Mouse (Mus musculus) lung, postnatal 0 days (tissue): ENCODE measurements around the gene Kcnj3. TPM values are rescaled to one million over a fixed set of nuclear protein-coding genes. Genes with fewer than 3 reads are reported as not detected.

Experiments used
- ATAC-seq: fragments of 200-750 bp; cut with Nextera tagmentation; 2 replicates; pipeline ENCODE4 v1.8.0; 2017; ENCODE audit warnings: moderate library complexity
- DNase-seq: peaks from one replicate; pipeline ENCODE4 v3.0.0-alpha.2; 2016; ENCODE audit warnings: low spot score
- H3K27ac ChIP-seq: fragments of 300-500 bp; sonication (generic); 2 replicates; pipeline ENCODE4 v1.5.1; 2014; ENCODE audit warnings: antibody characterized with exemption, mild to moderate bottlenecking, low read length, mixed read lengths
- H3K27me3 ChIP-seq: fragments of 300-500 bp; sonication (generic); replicated peaks from 2 replicates; pipeline ENCODE4 v1.6.1; 2014; ENCODE audit warnings: low read length, mixed read lengths; ENCODE audit not compliant: insufficient read depth
- H3K36me3 ChIP-seq: fragments of 300-500 bp; sonication (generic); 2 replicates; pipeline ENCODE4 v1.6.1; 2014; ENCODE audit warnings: low read length, mixed read lengths; ENCODE audit not compliant: insufficient read depth
- H3K4me1 ChIP-seq: fragments of 300-500 bp; sonication (generic); 2 replicates; pipeline ENCODE4 v1.6.1; 2014; ENCODE audit warnings: antibody characterized with exemption, low read depth, low read length, mixed read lengths; ENCODE audit not compliant: insufficient read depth
- H3K4me2 ChIP-seq: fragments of 300-500 bp; sonication (generic); replicated peaks from 2 replicates; pipeline ENCODE4 v1.6.1; 2014; ENCODE audit warnings: low read depth, mild to moderate bottlenecking, low read length, moderate library complexity, mixed read lengths
- H3K4me3 ChIP-seq: fragments of 300-500 bp; sonication (generic); 2 replicates; pipeline ENCODE4 v1.5.1; 2014; ENCODE audit warnings: low read depth, low read length
- H3K9ac ChIP-seq: fragments of 300-500 bp; sonication (generic); replicated peaks from 2 replicates; pipeline ENCODE4 v1.6.1; 2014; ENCODE audit warnings: low read depth, mild to moderate bottlenecking
- H3K9me3 ChIP-seq: fragments of 300-500 bp; sonication (generic); 2 replicates; pipeline ENCODE4 v1.6.1; 2016; ENCODE audit warnings: low read length, mixed read lengths
- CTCF ChIP-seq: IDR thresholded peaks from 2 replicates; pipeline ENCODE4 v1.5.1; 2016; ENCODE audit warnings: antibody characterized with exemption, mild to moderate bottlenecking
- EP300 ChIP-seq: IDR thresholded peaks from 2 replicates; pipeline ENCODE4 v1.6.1; 2016; ENCODE audit warnings: antibody characterized with exemption, mild to moderate bottlenecking, control low read depth
- WGBS: fragments of 180-500 bp; shearing (Covaris S2); extraction: QIAGEN DNeasy Blood & Tissue Kit; methylation state at CpG from one replicate; pipeline ENCODE4 v1.1.7; 2014; 5-methylcytosine and 5-hydroxymethylcytosine counted together
- polyA plus RNA-seq: library from polyadenylated mRNA; unstranded; fragments of >200 nt; fragmentation: Nextera tagmentation; extraction: Ambion mirVana; gene quantifications from 2 replicates; pipeline ENCODE4 v1.2.1, GENCODE M21; 2015

Kcnj3 gene
- polyA plus RNA-seq = 0.11 and 0.21 TPM in 2 replicates

GRCm38 (mm10) chr2:55435721-55436260 lies at the start of gene Kcnj3:
TSS of gene Kcnj3 (plus strand) at chr2:55435970.
- ATAC-seq (no peak), DNase-seq (no peak)
- Histone ChIP-seq H3K9ac (no peak within 1 kb of the TSS), H3K4me2 (0 out of 2 replicates have a peak within 1 kb of the TSS, but pooled peaks have one; percentile 42), H3K9me3 (no peaks in the 10 kb centered on the region), H3K4me3 (0 out of 2 replicates have a peak within 1 kb of the TSS, but pooled peaks have one; percentile 10), H3K36me3 (no peaks in the 10 kb centered on the region), H3K27ac (no peak within 1 kb of the TSS), H3K27me3 (peaks cover 8% of the 10 kb centered on the region; the same call in 1 of the 2 replicates), H3K4me1 (no peaks in the 10 kb centered on the region; the same call in 1 of the 2 replicates)
- WGBS = 4% methylated on average over 20 of the region's 20 CpGs
- TF ChIP-seq EP300 = no peak

- Histone ChIP-seq H3K27me3 (no peaks in the 10 kb centered on the region), H3K36me3 (no peaks in the 10 kb centered on the region), H3K4me1 (no peaks in the 10 kb centered on the region), H3K9me3 (no peaks in the 10 kb centered on the region), H3K4me3 (no peak overlapping the region), H3K4me2 (no peak overlapping the region), H3K9ac (no peak overlapping the region), H3K27ac (no peak overlapping the region)
- DNase-seq (no peak), ATAC-seq (no peak)
- TF ChIP-seq EP300 (no peak), CTCF (no peak)
- WGBS = 70% methylated on average over 3 of the region's 3 CpGs
Measured at GRCm38 (mm10) chr2:55390330-55390989, 45.3 kb upstream of the Kcnj3 start.

- TF ChIP-seq EP300 (no peak), CTCF (no peak)
- Histone ChIP-seq H3K9ac (no peak overlapping the region), H3K36me3 (no peaks in the 10 kb centered on the region), H3K27me3 (no peaks in the 10 kb centered on the region), H3K9me3 (no peaks in the 10 kb centered on the region), H3K27ac (no peak overlapping the region), H3K4me1 (no peaks in the 10 kb centered on the region), H3K4me2 (no peak overlapping the region), H3K4me3 (no peak overlapping the region)
- no peak for ATAC-seq
- 63% methylated on average over 1 of the region's 1 CpGs for WGBS
- no peak for DNase-seq
Measured at GRCm38 (mm10) chr2:55405307-55405706, 30.5 kb upstream of the Kcnj3 start.

GRCm38 (mm10) chr2:55427633-55428032 lies 8.1 kb upstream of the Kcnj3 start:
- Histone ChIP-seq H3K9me3 (no peaks in the 10 kb centered on the region), H3K27ac (no peak overlapping the region), H3K4me1 (no peaks in the 10 kb centered on the region), H3K9ac (no peak overlapping the region), H3K36me3 (no peaks in the 10 kb centered on the region), H3K4me3 (no peak overlapping the region), H3K27me3 (no peaks in the 10 kb centered on the region), H3K4me2 (no peak overlapping the region)
- ATAC-seq = no peak
- no peak for DNase-seq
- TF ChIP-seq EP300 (no peak), CTCF (no peak)
- WGBS = 41% methylated on average over 2 of the region's 2 CpGs

GRCm38 (mm10) chr2:55432104-55432503 lies 3.7 kb upstream of the Kcnj3 start:
- TF ChIP-seq CTCF (no peak), EP300 (no peak)
- no peak overlapping the region for H3K4me3 ChIP-seq
- no peak overlapping the region for H3K9ac ChIP-seq
- no peak overlapping the region for H3K4me2 ChIP-seq
- H3K36me3 ChIP-seq = no peaks in the 10 kb centered on the region
- DNase-seq = no peak
- H3K9me3 ChIP-seq = no peaks in the 10 kb centered on the region
- peaks cover 8% of the 10 kb centered on the region; the same call in 1 of the 2 replicates for H3K27me3 ChIP-seq
- 39% methylated on average over 4 of the region's 4 CpGs for WGBS
- H3K27ac ChIP-seq = no peak overlapping the region
- ATAC-seq = no peak
- no peaks in the 10 kb centered on the region; the same call in 1 of the 2 replicates for H3K4me1 ChIP-seq

- TF ChIP-seq CTCF = no peak
- TF ChIP-seq EP300 = no peak
- Histone ChIP-seq H3K27me3 (peaks cover 8% of the 10 kb centered on the region; the same call in 1 of the 2 replicates), H3K4me1 (no peaks in the 10 kb centered on the region; the same call in 1 of the 2 replicates), H3K9ac (no peak overlapping the region), H3K27ac (no peak overlapping the region), H3K36me3 (no peaks in the 10 kb centered on the region), H3K4me3 (0 out of 2 replicates have a peak overlapping the region, but pooled peaks have one; percentile 10), H3K9me3 (no peaks in the 10 kb centered on the region), H3K4me2 (0 out of 2 replicates have a peak overlapping the region, but pooled peaks have one; percentile 42)
- WGBS = under 1% methylated on average over 21 of the region's 21 CpGs
- no peak for DNase-seq
- ATAC-seq = peak; percentile 14; the same call in 1 of the 2 replicates
Measured at GRCm38 (mm10) chr2:55436261-55437006, 664 bp downstream of the Kcnj3 start.
